Mouse (Mus musculus): ENCODE measurements around the gene Mfsd4b5. TPM values are rescaled to one million over a fixed set of nuclear protein-coding genes. Genes with fewer than 3 reads are reported as not detected.

The Mfsd4b5 gene
- polyA plus RNA-seq, 1 experiment from 2014 or later: 0.08 TPM

Other genes with a start within 250 kb of the Mfsd4b5 start
- gene Mfsd4b4, start 87.4 kb downstream of the Mfsd4b5 start, polyA plus RNA-seq (2015; fragmentation: Nextera tagmentation; extraction: Ambion mirVana): 4.0 and 4.3 TPM in 2 replicates
- gene Mfsd4b2, start 59.7 kb downstream of the Mfsd4b5 start, polyA plus RNA-seq (2015; fragmentation: Nextera tagmentation; extraction: Ambion mirVana): not detected in 2 replicates
- 0.10 and 0.16 TPM in 2 replicates for gene Mfsd4b3, start 26.5 kb downstream of the Mfsd4b5 start, polyA plus RNA-seq (2015; fragmentation: Nextera tagmentation; extraction: Ambion mirVana)
- gene Mfsd4b1, start 38.6 kb upstream of the Mfsd4b5 start, polyA plus RNA-seq (2015; fragmentation: Nextera tagmentation; extraction: Ambion mirVana): 0.14 TPM in 2 replicates
- gene Slc16a10, start 155.6 kb upstream of the Mfsd4b5 start, polyA plus RNA-seq (2015; fragmentation: Nextera tagmentation; extraction: Ambion mirVana): 6.4 and 12.8 TPM in 2 replicates

Measured in hindbrain, embryonic 13.5 days (tissue).